Comparison of ENCODE assay signal across 8 mouse cellular contexts in the genomic region with DNA sequence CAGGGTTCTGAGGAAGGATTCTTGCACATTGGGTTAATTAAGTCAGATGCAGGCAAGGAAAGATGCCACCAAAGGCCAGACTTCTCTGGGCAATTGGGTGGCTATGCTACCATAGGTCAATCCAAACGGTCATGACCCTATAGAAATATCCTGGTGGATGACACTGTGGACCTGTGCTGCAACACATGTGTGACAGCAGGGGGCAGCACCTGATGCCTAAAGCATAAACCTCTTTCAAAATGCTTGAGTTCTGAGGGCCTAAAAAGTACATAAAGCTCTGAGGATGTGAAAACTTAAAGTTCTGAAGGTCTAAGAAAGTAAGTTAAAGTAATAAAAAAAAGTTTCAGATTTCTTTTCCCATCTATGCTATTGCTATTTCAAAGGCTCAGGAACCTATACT. TPM values are rescaled to one million over a fixed set of nuclear protein-coding genes. Genes with fewer than 3 reads are reported as not detected.
A peak's percentile ranks its signal among the peaks of the same experiment; 100 is the strongest.
DNase-seq lines count a peak whose midpoint lies in the region; ATAC-seq and TF ChIP-seq lines count a peak whose summit lies in the region.

No protein-coding gene starts in this region.

- no peaks in the 10 kb centered on the region for H3K27me3 ChIP-seq in cerebellum, adult 2 months (ENCODE audit: control insufficient read depth, insufficient read depth, low read length)
- H3K27me3 ChIP-seq in midbrain, embryonic 13.5 days = no peaks in the 10 kb centered on the region
- no peaks in the 10 kb centered on the region for H3K27me3 ChIP-seq in midbrain, embryonic 16.5 days (ENCODE audit: control insufficient read depth, insufficient read depth, low read depth, low read length)

- H3K36me3 ChIP-seq in midbrain, embryonic 13.5 days = peaks cover 30% of the 10 kb centered on the region
- H3K36me3 ChIP-seq in midbrain, embryonic 16.5 days (ENCODE audit: control insufficient read depth, insufficient read depth, low read length) = peaks cover 2% of the 10 kb centered on the region; the same call in 1 of the 2 replicates

- WGBS in cerebellum, adult 2 months = 10% methylated on average over 1 of the region's 1 CpGs
- 66% methylated on average over 1 of the region's 1 CpGs for WGBS in midbrain, embryonic 13.5 days
- WGBS in midbrain, embryonic 16.5 days = 43% methylated on average over 1 of the region's 1 CpGs

- no peaks in the 10 kb centered on the region for H3K9me3 ChIP-seq in midbrain, embryonic 13.5 days
- no peaks in the 10 kb centered on the region for H3K9me3 ChIP-seq in midbrain, embryonic 16.5 days (replicated peaks; ENCODE audit: control insufficient read depth, low read length, poor library complexity, severe bottlenecking)

- no peak for TF ChIP-seq POLR2A in cerebellum, adult 2 months (IDR thresholded peaks at IDR 0.05; ENCODE audit: borderline replicate concordance, insufficient read depth, low read length)

- peaks cover 18% of the 10 kb centered on the region for H3K4me1 ChIP-seq in cerebellum, adult 2 months (ENCODE audit: control insufficient read depth, insufficient read depth, low read length)
- H3K4me1 ChIP-seq in midbrain, embryonic 13.5 days (replicated peaks) = 0 out of 2 replicates have a peak, but pooled peaks cover 3% of the 10 kb centered on the region
- no peaks in the 10 kb centered on the region for H3K4me1 ChIP-seq in midbrain, embryonic 16.5 days (ENCODE audit: control insufficient read depth, insufficient read depth, low read length)

- H3K4me2 ChIP-seq in midbrain, embryonic 13.5 days (replicated peaks) = no peak overlapping the region
- no peak overlapping the region for H3K4me2 ChIP-seq in midbrain, embryonic 16.5 days (ENCODE audit: low read length)

- ATAC-seq in midbrain, embryonic 13.5 days = 0 out of 2 replicates have a peak, but pooled peaks have one; percentile 43
- ATAC-seq in midbrain, embryonic 16.5 days = no peak
- ATAC-seq in megakaryocyte progenitor cell, adult 5-6 weeks (replicated peaks; ENCODE audit: poor library complexity) = peak; percentile 89

- TF ChIP-seq CTCF in cerebellum, adult 2 months (IDR thresholded peaks at IDR 0.05; ENCODE audit: borderline replicate concordance, insufficient read depth, low read depth, low read length) = peak; percentile 76

- no peak overlapping the region for H3K4me3 ChIP-seq in cerebellum, adult 2 months (replicated peaks; ENCODE audit: insufficient read depth, low read depth, low read length)
- no peak overlapping the region for H3K4me3 ChIP-seq in midbrain, embryonic 13.5 days (replicated peaks)
- no peak overlapping the region for H3K4me3 ChIP-seq in midbrain, embryonic 16.5 days (ENCODE audit: low read depth, low read length)

- no peak overlapping the region for H3K27ac ChIP-seq in cerebellum, adult 2 months (ENCODE audit: insufficient read depth, low read length)
- no peak overlapping the region for H3K27ac ChIP-seq in midbrain, embryonic 13.5 days
- H3K27ac ChIP-seq in midbrain, embryonic 16.5 days (ENCODE audit: low read length) = no peak overlapping the region

- DNase-seq in cerebellum, adult 2 months = peak; percentile 47 to 54
- DNase-seq in cerebellum, postnatal 4 days (ENCODE audit: low spot score in 2 of 2) = no peak
- DNase-seq in adrenal gland, postnatal 36 days = peak; percentile 60 to 71
- DNase-seq in hindlimb bud, embryonic 11.5 days (ENCODE audit: extremely low spot score, low read depth, low spot score) = peak; percentile 8
- DNase-seq in layer of hippocampus, adult 9-11 months = no peak

- no peak overlapping the region for H3K9ac ChIP-seq in midbrain, embryonic 13.5 days (replicated peaks)
- H3K9ac ChIP-seq in midbrain, embryonic 16.5 days (ENCODE audit: low read depth, low read length) = no peak overlapping the region

RNA-seq across cellular contexts. Expression of gene Mob2, which starts 44.3 kb away (rescaled TPM):
- polyA plus RNA-seq in cerebellum, adult 2 months (2012; rRNA removed) = 67.5 and 73.4 TPM in 2 replicates
- 52.3 and 56.9 TPM in 2 replicates for polyA plus RNA-seq in midbrain, embryonic 13.5 days (2015; fragmentation: Nextera tagmentation; extraction: Ambion mirVana)
- 47.5 and 50.3 TPM in 2 replicates for polyA plus RNA-seq in midbrain, embryonic 16.5 days (2015; fragmentation: Nextera tagmentation; extraction: Ambion mirVana)
- 10 to 100 TPM; 48.1 to 58.4 TPM for total RNA-seq in adrenal gland, postnatal 36 days (2021)
- total RNA-seq in megakaryocyte progenitor cell, adult 5-6 weeks (2015) = 45.3 and 45.9 TPM in 2 replicates
- 45.9 and 47.1 TPM in 2 replicates for total RNA-seq in megakaryocyte progenitor cell, adult 5-6 weeks (2017)

Comparison
In these comparisons a context has a peak if more than half of its experiments do, and no peak if none do; other contexts are left out.
1. DNase-seq: peak in cerebellum, adult 2 months (2 of 2), adrenal gland, postnatal 36 days (2 of 2) and hindlimb bud, embryonic 11.5 days (single experiment); none in cerebellum, postnatal 4 days (0 of 2) and layer of hippocampus, adult 9-11 months (single experiment).